Mouse (Mus musculus): ENCODE measurements around the gene Prpf38a. TPM values are rescaled to one million over a fixed set of nuclear protein-coding genes. Genes with fewer than 3 reads are reported as not detected.

The Prpf38a gene
- 79.9 and 80.4 TPM in 2 replicates for polyA plus RNA-seq (2015; fragmentation: Nextera tagmentation; extraction: Ambion mirVana)

DNA sequence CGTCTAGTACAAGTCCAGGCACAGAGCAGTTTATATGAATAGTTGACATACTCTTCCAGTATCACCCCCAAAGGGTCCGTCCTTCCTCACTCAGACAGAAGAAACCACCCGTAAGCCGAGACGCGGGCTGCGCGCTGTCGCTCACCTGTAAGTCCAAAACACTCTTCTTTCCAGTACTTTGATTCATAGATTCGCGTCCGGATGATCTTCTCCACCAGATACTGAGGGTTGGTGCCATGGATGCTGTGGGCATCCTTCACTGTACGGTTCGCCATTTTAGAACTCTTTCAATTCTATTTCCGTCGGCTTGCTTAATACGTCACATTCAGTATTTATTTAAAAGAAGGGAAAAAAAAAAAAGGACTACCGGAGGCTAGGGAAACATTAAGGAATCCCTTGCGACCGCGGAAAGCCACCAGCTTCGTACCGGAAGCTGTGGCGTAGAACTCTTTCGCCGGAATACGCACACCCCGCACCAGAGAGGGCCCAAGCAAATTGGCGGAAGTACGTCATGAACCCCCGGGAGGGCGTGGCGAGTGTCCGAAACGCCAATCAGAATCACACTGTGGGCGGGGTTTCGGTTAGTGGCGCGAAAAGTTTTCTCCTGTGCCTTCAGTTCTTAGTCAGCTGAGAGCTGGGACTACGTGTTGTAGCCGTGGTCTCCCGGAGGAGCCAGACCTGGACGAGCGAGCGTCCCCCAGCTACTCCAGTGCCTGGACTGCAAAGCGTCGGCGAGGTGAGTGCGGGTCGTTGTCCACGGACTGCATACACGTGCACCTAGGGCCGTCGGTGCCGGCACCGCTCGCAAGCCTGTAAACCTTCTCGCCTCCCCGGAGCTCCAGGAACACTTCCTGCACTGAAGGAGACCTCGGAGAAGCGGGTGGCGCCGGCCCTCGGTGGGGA lies at the start of gene Prpf38a, which contains the start of gene Orc1:
Gene Prpf38a, minus strand, starts transcription at position 497 of the 903 bp plus-strand sequence.
Gene Orc1, plus strand, starts transcription at position 584 of the 903 bp plus-strand sequence.
- H3K27ac ChIP-seq (ENCODE audit: low read length), result peak within 1 kb of the TSS; percentile 75
- peaks cover 5% of the 10 kb centered on the region; the same call in 1 of the 2 replicates for H3K36me3 ChIP-seq (ENCODE audit: control insufficient read depth, insufficient read depth, low read length)
- peak; percentile 99 for ATAC-seq (ENCODE audit: low read depth)
- no peaks in the 10 kb centered on the region for H3K27me3 ChIP-seq (ENCODE audit: control insufficient read depth, insufficient read depth, low read depth, low read length)
- peak within 1 kb of the TSS; percentile 75 for H3K4me2 ChIP-seq (ENCODE audit: low read depth, low read length)
- H3K4me1 ChIP-seq (replicated peaks; ENCODE audit: control insufficient read depth, insufficient read depth, low read length), result peaks cover 13% of the 10 kb centered on the region
- peak within 1 kb of the TSS; percentile 86 for H3K9ac ChIP-seq (ENCODE audit: low read length)
- H3K4me3 ChIP-seq (ENCODE audit: low read length), result peak within 1 kb of the TSS; percentile 98
- H3K9me3 ChIP-seq (ENCODE audit: control insufficient read depth, low read length), result no peaks in the 10 kb centered on the region
- WGBS, result under 1% methylated on average over 64 of the region's 64 CpGs

DNA sequence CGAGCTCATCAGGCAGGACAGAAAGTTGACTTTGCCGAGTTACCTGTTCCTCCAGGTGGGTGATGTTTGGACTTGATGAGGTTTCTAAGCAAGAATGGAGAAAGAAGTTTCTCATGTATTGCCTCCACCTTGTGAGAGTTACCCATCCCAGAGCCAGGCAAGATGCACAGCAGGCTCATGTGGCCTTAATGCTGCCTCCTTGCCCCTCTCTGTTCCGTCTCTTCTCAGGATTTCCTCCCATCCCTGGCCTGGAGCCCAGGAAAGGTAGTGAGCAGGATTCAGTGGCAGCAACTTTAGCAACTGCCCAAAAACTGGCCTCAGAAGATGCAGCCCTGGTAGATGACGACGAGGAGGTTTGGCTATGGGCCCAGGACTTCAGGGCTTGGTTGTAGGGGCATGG lies 47.9 kb upstream of the Prpf38a start:
- H3K27me3 ChIP-seq (ENCODE audit: control insufficient read depth, insufficient read depth, low read depth, low read length), result no peaks in the 10 kb centered on the region
- H3K4me2 ChIP-seq (ENCODE audit: low read depth, low read length), result no peak overlapping the region
- WGBS, result 68% methylated on average over 5 of the region's 5 CpGs
- H3K9ac ChIP-seq (ENCODE audit: low read length), result no peak overlapping the region
- no peak overlapping the region for H3K27ac ChIP-seq (ENCODE audit: low read length)
- no peak for ATAC-seq (ENCODE audit: low read depth)
- H3K9me3 ChIP-seq (ENCODE audit: control insufficient read depth, low read length), result no peaks in the 10 kb centered on the region
- H3K36me3 ChIP-seq (ENCODE audit: control insufficient read depth, insufficient read depth, low read length), result peaks cover 36% of the 10 kb centered on the region
- H3K4me3 ChIP-seq (ENCODE audit: low read length), result no peak overlapping the region
- no peaks in the 10 kb centered on the region for H3K4me1 ChIP-seq (replicated peaks; ENCODE audit: control insufficient read depth, insufficient read depth, low read length)

DNA sequence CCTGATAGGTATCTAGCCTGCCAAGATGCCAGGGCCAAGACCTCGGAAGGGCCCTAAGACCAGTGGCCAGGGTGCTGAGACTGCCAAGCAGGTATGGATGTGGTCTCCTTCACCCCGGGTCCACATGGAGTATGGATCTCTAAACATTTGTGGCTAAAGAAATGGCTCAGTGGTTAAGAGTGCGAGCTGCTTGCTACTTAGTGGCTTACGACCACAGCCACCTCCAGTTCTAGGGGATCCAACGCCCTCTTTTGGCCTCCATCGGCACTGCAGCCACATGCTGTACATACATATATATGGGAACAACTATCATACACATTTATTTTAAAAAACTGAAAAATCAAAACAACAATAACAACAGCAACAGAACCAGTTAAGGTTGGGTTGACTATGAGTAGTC lies 42.4 kb upstream of the Prpf38a start:
- H3K9me3 ChIP-seq (ENCODE audit: control insufficient read depth, low read length), result no peaks in the 10 kb centered on the region
- H3K4me2 ChIP-seq (ENCODE audit: low read depth, low read length), result no peak overlapping the region
- no peak overlapping the region for H3K4me3 ChIP-seq (ENCODE audit: low read length)
- H3K9ac ChIP-seq (ENCODE audit: low read length), result no peak overlapping the region
- H3K27ac ChIP-seq (ENCODE audit: low read length), result no peak overlapping the region
- peaks cover 10% of the 10 kb centered on the region for H3K4me1 ChIP-seq (replicated peaks; ENCODE audit: control insufficient read depth, insufficient read depth, low read length)
- H3K27me3 ChIP-seq (ENCODE audit: control insufficient read depth, insufficient read depth, low read depth, low read length), result no peaks in the 10 kb centered on the region
- WGBS, result 91% methylated on average over 6 of the region's 6 CpGs
- ATAC-seq (ENCODE audit: low read depth), result no peak
- H3K36me3 ChIP-seq (ENCODE audit: control insufficient read depth, insufficient read depth, low read length), result peaks cover 6% of the 10 kb centered on the region; the same call in 1 of the 2 replicates

- H3K27me3 ChIP-seq (ENCODE audit: control insufficient read depth, insufficient read depth, low read depth, low read length), result no peaks in the 10 kb centered on the region
- WGBS, result 10% methylated on average over 8 of the region's 8 CpGs
- H3K4me3 ChIP-seq (ENCODE audit: low read length), result peak overlapping the region; percentile 90
- peaks cover 10% of the 10 kb centered on the region for H3K4me1 ChIP-seq (replicated peaks; ENCODE audit: control insufficient read depth, insufficient read depth, low read length)
- peak overlapping the region; percentile 94 for H3K4me2 ChIP-seq (ENCODE audit: low read depth, low read length)
- peaks cover 6% of the 10 kb centered on the region; the same call in 1 of the 2 replicates for H3K36me3 ChIP-seq (ENCODE audit: control insufficient read depth, insufficient read depth, low read length)
- H3K9me3 ChIP-seq (ENCODE audit: control insufficient read depth, low read length), result no peaks in the 10 kb centered on the region
- peak overlapping the region; percentile 94 for H3K9ac ChIP-seq (ENCODE audit: low read length)
- peak overlapping the region; percentile 82 for H3K27ac ChIP-seq (ENCODE audit: low read length)
- ATAC-seq (ENCODE audit: low read depth), result no peak
Observed at GRCm38 (mm10) chr4:108620536-108620935, 41.4 kb upstream of the Prpf38a start.

- ATAC-seq (ENCODE audit: low read depth), result peak; percentile 97
- under 1% methylated on average over 86 of the region's 86 CpGs for WGBS
Observed at GRCm38 (mm10) chr4:108619587-108620341, 40.6 kb upstream of the Prpf38a start, which contains the start of gene Cc2d1b. TSS of gene Cc2d1b (plus strand) at chr4:108619940.

DNA sequence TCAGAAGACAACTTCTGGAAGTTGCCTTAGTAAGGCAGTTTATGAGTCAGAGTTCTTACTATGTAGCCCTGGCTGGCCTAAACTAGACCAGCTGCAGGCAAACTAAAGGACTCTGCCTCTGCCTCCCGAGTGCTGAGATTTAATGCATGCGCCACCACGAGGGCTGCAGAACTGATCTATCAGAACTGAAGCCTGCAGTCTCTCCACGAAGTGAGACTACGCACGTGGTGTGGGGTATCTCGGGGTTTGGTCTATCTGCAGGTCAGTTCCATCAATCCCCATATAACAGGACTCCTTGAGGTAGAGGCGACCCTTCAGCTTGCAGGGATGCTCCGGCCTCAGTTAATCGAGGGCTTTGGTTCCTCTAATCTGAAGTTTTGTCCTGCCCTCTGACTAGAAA lies 40.0 kb upstream of the Prpf38a start:
- Histone ChIP-seq H3K9ac (ENCODE audit: low read length) (peak overlapping the region; percentile 94), H3K27me3 (ENCODE audit: control insufficient read depth, insufficient read depth, low read depth, low read length) (no peaks in the 10 kb centered on the region), H3K27ac (ENCODE audit: low read length) (peak overlapping the region; percentile 88), H3K4me3 (ENCODE audit: low read length) (peak overlapping the region; percentile 90), H3K4me1 (replicated peaks; ENCODE audit: control insufficient read depth, insufficient read depth, low read length) (peaks cover 10% of the 10 kb centered on the region), H3K9me3 (ENCODE audit: control insufficient read depth, low read length) (no peaks in the 10 kb centered on the region), H3K36me3 (ENCODE audit: control insufficient read depth, insufficient read depth, low read length) (no peaks in the 10 kb centered on the region; the same call in 1 of the 2 replicates), H3K4me2 (ENCODE audit: low read depth, low read length) (peak overlapping the region; percentile 94)
- 1% methylated on average over 10 of the region's 10 CpGs for WGBS
- ATAC-seq (ENCODE audit: low read depth), result peak; percentile 20

More at GRCm38 (mm10) chr4:108619587-108620341, 40.6 kb upstream of the Prpf38a start, which contains the start of gene Cc2d1b:
- Histone ChIP-seq H3K4me2 (ENCODE audit: low read depth, low read length) (peak within 1 kb of the TSS; percentile 94), H3K4me3 (ENCODE audit: low read length) (peak within 1 kb of the TSS; percentile 90), H3K9me3 (ENCODE audit: control insufficient read depth, low read length) (no peaks in the 10 kb centered on the region), H3K36me3 (ENCODE audit: control insufficient read depth, insufficient read depth, low read length) (peaks cover 1% of the 10 kb centered on the region; the same call in 1 of the 2 replicates), H3K9ac (ENCODE audit: low read length) (peak within 1 kb of the TSS; percentile 94), H3K27ac (ENCODE audit: low read length) (peak within 1 kb of the TSS; percentile 88), H3K27me3 (ENCODE audit: control insufficient read depth, insufficient read depth, low read depth, low read length) (no peaks in the 10 kb centered on the region), H3K4me1 (replicated peaks; ENCODE audit: control insufficient read depth, insufficient read depth, low read length) (peaks cover 10% of the 10 kb centered on the region)

DNA sequence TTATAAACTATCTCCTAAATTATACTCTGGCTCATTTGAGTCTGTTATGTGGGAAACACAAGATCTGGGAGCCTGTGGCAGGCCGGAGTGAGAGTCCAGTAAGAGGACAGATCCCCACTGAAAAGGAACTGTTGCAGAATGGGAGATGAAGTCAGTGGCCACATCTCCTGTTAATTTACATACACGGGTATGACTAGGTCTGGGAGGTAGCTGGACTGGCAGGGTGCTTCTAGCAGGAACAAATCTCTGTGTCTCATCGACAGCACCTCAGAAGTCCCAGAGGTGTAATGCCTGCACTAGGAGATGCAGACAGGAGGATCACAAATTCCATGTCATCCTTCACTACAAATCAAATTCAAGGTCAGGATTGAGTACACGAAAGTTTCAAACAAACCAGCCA lies 39.5 kb upstream of the Prpf38a start:
- Histone ChIP-seq H3K36me3 (ENCODE audit: control insufficient read depth, insufficient read depth, low read length) (no peaks in the 10 kb centered on the region; the same call in 1 of the 2 replicates), H3K4me1 (replicated peaks; ENCODE audit: control insufficient read depth, insufficient read depth, low read length) (peaks cover 10% of the 10 kb centered on the region), H3K4me2 (ENCODE audit: low read depth, low read length) (peak overlapping the region; percentile 94), H3K4me3 (ENCODE audit: low read length) (peak overlapping the region; percentile 90), H3K27me3 (ENCODE audit: control insufficient read depth, insufficient read depth, low read depth, low read length) (no peaks in the 10 kb centered on the region), H3K9ac (ENCODE audit: low read length) (peak overlapping the region; percentile 94), H3K9me3 (ENCODE audit: control insufficient read depth, low read length) (no peaks in the 10 kb centered on the region), H3K27ac (ENCODE audit: low read length) (peak overlapping the region; percentile 88; the same call in 1 of the 2 replicates)
- no peak for ATAC-seq (ENCODE audit: low read depth)
- 50% methylated on average over 4 of the region's 4 CpGs for whole genome bisulfite sequencing

DNA sequence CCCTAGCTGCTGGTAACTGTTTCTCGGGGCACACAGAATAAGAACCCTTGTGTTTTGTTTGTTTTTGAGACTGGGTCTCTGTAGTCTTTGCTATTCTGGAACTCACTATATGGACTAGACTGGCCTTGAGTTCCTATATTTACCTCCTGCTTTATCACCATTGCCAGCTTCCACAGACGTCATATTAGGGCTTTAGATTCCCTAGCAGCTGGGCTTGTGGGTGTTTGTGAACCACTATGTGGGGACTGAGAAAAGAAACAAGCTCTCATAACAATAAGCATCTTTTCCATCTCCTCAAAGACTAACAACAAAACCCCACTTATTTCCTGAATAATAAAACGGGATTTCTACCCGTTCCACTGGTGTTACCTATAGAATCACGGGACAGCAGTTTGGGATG lies 31.8 kb upstream of the Prpf38a start:
- no peak overlapping the region for H3K4me3 ChIP-seq (ENCODE audit: low read length)
- WGBS, result 79% methylated on average over 5 of the region's 5 CpGs
- H3K27me3 ChIP-seq (ENCODE audit: control insufficient read depth, insufficient read depth, low read depth, low read length), result no peaks in the 10 kb centered on the region
- no peak for ATAC-seq (ENCODE audit: low read depth)
- no peak overlapping the region for H3K27ac ChIP-seq (ENCODE audit: low read length)
- H3K9ac ChIP-seq (ENCODE audit: low read length), result no peak overlapping the region
- no peaks in the 10 kb centered on the region; the same call in 1 of the 2 replicates for H3K36me3 ChIP-seq (ENCODE audit: control insufficient read depth, insufficient read depth, low read length)
- no peak overlapping the region for H3K4me2 ChIP-seq (ENCODE audit: low read depth, low read length)
- no peaks in the 10 kb centered on the region for H3K4me1 ChIP-seq (replicated peaks; ENCODE audit: control insufficient read depth, insufficient read depth, low read length)
- H3K9me3 ChIP-seq (ENCODE audit: control insufficient read depth, low read length), result no peaks in the 10 kb centered on the region

Data from lung, embryonic 16.5 days (tissue).